Mouse (Mus musculus) kidney, adult 2 months (tissue): Measurements from ENCODE around the gene Tjp2.

Experiments used
- CTCF ChIP-seq: fragments of 200-500 bp; conservative IDR thresholded peaks from 2 replicates; pipeline ENCODE4 v1.5.1; 2011; ENCODE audit warnings: low read depth, mild to moderate bottlenecking, control low read depth, low read length, moderate library complexity, mixed read lengths; ENCODE audit not compliant: insufficient read depth, insufficient read length
- POLR2A ChIP-seq: fragments of 200-500 bp; IDR thresholded peaks from one replicate; pipeline ENCODE4 v1.6.1; 2011; ENCODE audit warnings: low read depth, low read length, control low read depth

DNA sequence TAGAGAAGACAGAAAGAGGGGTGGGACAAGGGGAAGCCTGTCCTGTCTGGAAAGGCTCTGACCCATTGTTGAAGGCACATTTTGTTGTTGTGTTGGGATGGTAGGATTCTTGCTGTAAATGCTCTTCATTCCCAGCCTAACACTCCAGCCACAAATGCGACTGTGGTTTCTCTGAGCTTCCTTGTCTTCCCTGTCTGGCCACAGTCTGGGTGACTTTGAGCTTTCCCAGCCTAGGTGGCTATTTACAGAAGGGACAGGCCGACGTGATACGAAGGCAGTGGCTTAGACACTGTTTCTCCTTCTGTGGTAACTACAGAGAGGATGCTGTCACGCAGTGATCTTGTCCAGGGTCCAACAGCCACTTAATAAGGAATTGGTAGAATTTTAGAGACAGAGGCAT, 166.8 kb downstream of the Tjp2 start:
- no peak for TF ChIP-seq POLR2A
- no peak for TF ChIP-seq CTCF
